Mouse (Mus musculus) spleen, adult 2 months (tissue): ENCODE measurements around the gene Ywhag.

Experiments
- CTCF ChIP-seq: fragments of 200-500 bp; IDR thresholded peaks from 2 replicates; pipeline ENCODE4 v1.5.1; 2011; ENCODE audit warnings: mild to moderate bottlenecking, inconsistent platforms; ENCODE audit not compliant: insufficient read depth, insufficient read length, insufficient replicate concordance; ENCODE audit errors: extremely low read depth
- POLR2A ChIP-seq: fragments of 200-500 bp; IDR thresholded peaks from 2 replicates; pipeline ENCODE4 v1.6.1; 2011; ENCODE audit warnings: low read depth, low read length, inconsistent platforms

GRCm38 (mm10) chr5:135942710-135943109 lies 8.3 kb upstream of the Ywhag start:
- TF ChIP-seq POLR2A (no peak), CTCF (no peak)
